Mouse (Mus musculus) brain, embryonic 14.5 days (tissue): ENCODE measurements at regions not wholly inside any gene's neighbourhood (a gene's known extent, or its start where the extent isn't known, plus 50 kb on each side); places are given as distances from the start of the nearest gene placed in this dataset.

Experiments used
- CTCF ChIP-seq: fragments of 200-500 bp; IDR thresholded peaks from 2 replicates; pipeline ENCODE4 v1.5.1; 2012; ENCODE audit warnings: inconsistent platforms, mild to moderate bottlenecking, moderate library complexity, borderline replicate concordance; ENCODE audit not compliant: insufficient read depth, insufficient read length; ENCODE audit errors: extremely low read depth
- POLR2A ChIP-seq: fragments of 200-500 bp; IDR thresholded peaks from 2 replicates; pipeline ENCODE4 v1.6.1; 2012; ENCODE audit warnings: mild to moderate bottlenecking, inconsistent platforms, borderline replicate concordance; ENCODE audit not compliant: poor library complexity, insufficient read depth, insufficient read length, severe bottlenecking; ENCODE audit errors: extremely low read depth

DNA sequence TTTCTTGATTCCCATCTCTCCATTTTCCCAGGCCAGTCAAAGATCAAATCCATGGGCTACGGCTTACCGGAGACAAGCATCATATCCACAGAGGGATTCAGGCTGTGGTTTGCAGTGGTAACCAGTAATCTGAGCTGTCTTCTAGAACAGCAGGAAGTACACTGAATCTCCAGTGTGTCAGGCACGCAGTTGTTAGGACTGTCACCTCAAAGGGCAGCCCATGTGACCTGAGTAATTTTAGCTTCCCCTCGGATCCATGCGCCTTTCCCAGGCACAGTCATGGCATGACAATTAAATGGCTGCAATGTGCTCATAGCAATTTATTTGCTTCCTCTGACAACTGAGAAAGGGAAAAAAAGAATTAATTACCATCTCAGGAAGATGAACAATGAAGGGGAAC lies 98.2 kb downstream of the Snx19 start:
- TF ChIP-seq CTCF (no peak), POLR2A (no peak)
